Mouse (Mus musculus): ENCODE results near the gene Fam155a. TPM values are rescaled to one million over a fixed set of nuclear protein-coding genes. Genes with fewer than 3 reads are reported as not detected.

The Fam155a gene
- polyA plus RNA-seq, 2 experiments, result 0.04 to 0.10 TPM

DNA sequence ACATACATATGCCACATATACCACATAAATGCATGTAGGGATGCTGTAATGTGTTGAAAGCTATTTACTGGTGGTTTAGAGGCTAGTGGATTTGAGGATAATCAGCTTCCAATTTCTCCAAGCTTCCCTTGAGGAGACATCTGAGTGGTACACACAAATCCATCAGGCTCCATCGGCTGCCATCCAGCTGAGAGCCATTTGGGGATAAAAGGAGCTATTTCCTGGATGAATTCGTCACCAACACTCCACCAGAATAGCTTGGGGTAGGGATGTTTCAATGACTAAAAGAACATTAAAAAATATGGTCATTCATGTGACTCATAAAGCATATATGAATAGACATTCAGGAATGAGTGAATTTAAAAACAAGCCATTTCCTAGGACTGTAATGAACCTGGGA lies 478.4 kb downstream of the Fam155a start:
- no peaks in the 10 kb centered on the region for H3K9me3 ChIP-seq (ENCODE audit: control insufficient read depth, low read length)
- no peak overlapping the region for H3K4me2 ChIP-seq (ENCODE audit: low read depth)
- DNase-seq (ENCODE audit: low read depth in 3 of 3, low spot score in 3 of 3) (no peak), ATAC-seq (ENCODE audit: insufficient read depth) (no peak)
- no peak overlapping the region for H3K4me3 ChIP-seq (ENCODE audit: insufficient read depth in 1 of 2, low read depth in 2 of 2, low read length in 2 of 2)
- no peaks in the 10 kb centered on the region for H3K27me3 ChIP-seq (ENCODE audit: control insufficient read depth, insufficient read depth, low read length)
- no peak overlapping the region for H3K9ac ChIP-seq (replicated peaks)
- H3K36me3 ChIP-seq (replicated peaks; ENCODE audit: control insufficient read depth, insufficient read depth, low read depth), result no peaks in the 10 kb centered on the region
- H3K4me1 ChIP-seq (replicated peaks; ENCODE audit: control insufficient read depth in 2 of 2, insufficient read depth in 2 of 2, low read length in 1 of 2), result no peaks in the 10 kb centered on the region
- 55% methylated on average over 2 of the region's 2 CpGs for WGBS (ENCODE audit: insufficient replicate concordance)
- TF ChIP-seq EP300 (IDR thresholded peaks at IDR 0.05; ENCODE audit: low read depth) (no peak), CTCF (IDR thresholded peaks at IDR 0.05; ENCODE audit: low read depth) (no peak)
- H3K27ac ChIP-seq, result no peak overlapping the region

GRCm38 (mm10) chr8:9288015-9288729 lies 482.8 kb downstream of the Fam155a start:
- Histone ChIP-seq H3K4me2 (ENCODE audit: low read depth) (no peak overlapping the region), H3K9ac (replicated peaks) (no peak overlapping the region), H3K27me3 (ENCODE audit: control insufficient read depth, insufficient read depth, low read length) (no peaks in the 10 kb centered on the region), H3K4me3 (ENCODE audit: insufficient read depth in 1 of 2, low read depth in 2 of 2, low read length in 2 of 2) (no peak overlapping the region), H3K9me3 (ENCODE audit: control insufficient read depth, low read length) (no peaks in the 10 kb centered on the region), H3K36me3 (replicated peaks; ENCODE audit: control insufficient read depth, insufficient read depth, low read depth) (no peaks in the 10 kb centered on the region), H3K4me1 (replicated peaks; ENCODE audit: control insufficient read depth in 2 of 2, insufficient read depth in 2 of 2, low read length in 1 of 2) (no peaks in the 10 kb centered on the region; a peak in 1 of 4 replicates), H3K27ac (no peak overlapping the region)
- DNase-seq (ENCODE audit: low read depth in 3 of 3, low spot score in 3 of 3) (peak in 1 of 3 experiments; percentile 0), ATAC-seq (ENCODE audit: insufficient read depth) (no peak)
- no peak for TF ChIP-seq EP300 (IDR thresholded peaks at IDR 0.05; ENCODE audit: low read depth)
- TF ChIP-seq CTCF (IDR thresholded peaks at IDR 0.05; ENCODE audit: low read depth), result no peak
- 48% methylated on average over 8 of the region's 8 CpGs for WGBS (ENCODE audit: insufficient replicate concordance)

DNA sequence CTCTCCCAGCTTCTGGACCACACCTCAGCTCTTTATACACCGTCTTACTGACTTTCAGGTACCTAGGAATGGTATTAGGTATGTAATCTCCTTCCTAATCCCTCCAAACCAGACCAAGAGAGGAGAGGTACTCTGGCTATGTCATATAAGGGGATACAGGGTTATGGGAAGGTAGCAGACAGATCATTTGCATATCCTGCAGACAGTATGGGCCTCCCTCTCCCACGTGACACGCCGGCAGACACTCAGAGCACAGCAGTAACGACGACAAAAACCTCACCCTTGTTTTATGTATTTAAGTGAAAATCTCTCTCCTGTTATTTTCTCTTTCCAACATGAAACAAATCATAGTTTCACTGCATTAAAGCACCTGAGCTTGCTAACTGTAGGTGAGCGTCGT lies 496.8 kb downstream of the Fam155a start:
- H3K4me2 ChIP-seq (ENCODE audit: low read depth), result no peak overlapping the region
- no peak overlapping the region for H3K27ac ChIP-seq
- ATAC-seq (ENCODE audit: insufficient read depth) (no peak), DNase-seq (ENCODE audit: low read depth in 3 of 3, low spot score in 3 of 3) (no peak)
- H3K4me3 ChIP-seq (ENCODE audit: insufficient read depth in 1 of 2, low read depth in 2 of 2, low read length in 2 of 2), result no peak overlapping the region
- TF ChIP-seq EP300 (IDR thresholded peaks at IDR 0.05; ENCODE audit: low read depth), result no peak
- H3K36me3 ChIP-seq (replicated peaks; ENCODE audit: control insufficient read depth, insufficient read depth, low read depth), result no peaks in the 10 kb centered on the region
- no peaks in the 10 kb centered on the region for H3K9me3 ChIP-seq (ENCODE audit: control insufficient read depth, low read length)
- H3K9ac ChIP-seq (replicated peaks), result no peak overlapping the region
- WGBS (ENCODE audit: insufficient replicate concordance), result 62% methylated on average over 8 of the region's 8 CpGs
- no peaks in the 10 kb centered on the region for H3K4me1 ChIP-seq (replicated peaks; ENCODE audit: control insufficient read depth in 2 of 2, insufficient read depth in 2 of 2, low read length in 1 of 2)
- H3K27me3 ChIP-seq (ENCODE audit: control insufficient read depth, insufficient read depth, low read length), result no peaks in the 10 kb centered on the region

DNA sequence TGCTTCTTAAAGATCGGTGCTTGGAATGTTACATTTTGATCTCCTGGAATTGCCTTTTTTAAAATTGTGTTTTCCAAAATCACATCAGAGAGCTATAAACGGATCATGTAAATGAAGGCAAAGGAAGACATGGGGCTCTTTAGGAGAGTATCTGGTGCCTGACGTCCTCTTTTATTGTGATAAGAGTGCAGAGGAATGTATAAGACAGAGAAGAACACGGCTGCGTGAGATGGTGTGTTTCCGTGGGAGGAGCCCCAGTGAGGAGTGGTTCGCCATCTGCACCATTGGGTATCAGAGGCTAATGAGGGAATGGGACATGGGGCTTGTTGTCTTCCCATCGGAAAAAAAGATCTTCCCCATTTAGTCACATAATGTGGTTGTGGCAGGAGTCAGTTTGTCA lies 506.6 kb downstream of the Fam155a start:
- Histone ChIP-seq H3K4me1 (replicated peaks; ENCODE audit: control insufficient read depth in 2 of 2, insufficient read depth in 2 of 2, low read length in 1 of 2) (no peaks in the 10 kb centered on the region), H3K9me3 (ENCODE audit: control insufficient read depth, low read length) (no peaks in the 10 kb centered on the region), H3K27ac (no peak overlapping the region), H3K4me3 (ENCODE audit: insufficient read depth in 1 of 2, low read depth in 2 of 2, low read length in 2 of 2) (no peak overlapping the region), H3K36me3 (replicated peaks; ENCODE audit: control insufficient read depth, insufficient read depth, low read depth) (no peaks in the 10 kb centered on the region), H3K4me2 (ENCODE audit: low read depth) (no peak overlapping the region), H3K27me3 (ENCODE audit: control insufficient read depth, insufficient read depth, low read length) (no peaks in the 10 kb centered on the region), H3K9ac (replicated peaks) (no peak overlapping the region)
- DNase-seq (ENCODE audit: low read depth in 3 of 3, low spot score in 3 of 3) (no peak), ATAC-seq (ENCODE audit: insufficient read depth) (no peak)
- WGBS (ENCODE audit: insufficient replicate concordance), result 61% methylated on average over 8 of the region's 8 CpGs
- TF ChIP-seq CTCF (IDR thresholded peaks at IDR 0.05; ENCODE audit: low read depth), result no peak
- no peak for TF ChIP-seq EP300 (IDR thresholded peaks at IDR 0.05; ENCODE audit: low read depth)

DNA sequence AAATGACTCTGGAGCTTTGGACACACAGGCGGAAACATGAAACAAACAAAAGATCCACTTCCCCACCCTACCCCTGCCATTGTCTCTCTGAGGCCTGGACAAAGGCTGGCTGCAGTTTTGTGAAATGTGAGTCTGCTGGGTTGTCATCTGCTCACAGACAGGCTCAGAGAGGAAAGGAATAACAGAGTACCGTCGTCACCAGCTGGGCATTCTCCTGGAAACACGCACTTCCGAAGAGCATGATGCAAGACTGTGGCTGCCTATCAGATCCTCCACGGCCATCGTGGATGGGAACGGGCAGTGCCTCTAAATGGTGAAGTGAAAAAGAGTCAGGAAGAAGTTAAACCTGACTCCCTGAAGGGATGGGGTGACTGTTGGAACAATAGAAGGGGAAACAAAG lies 509.4 kb downstream of the Fam155a start:
- Histone ChIP-seq H3K36me3 (replicated peaks; ENCODE audit: control insufficient read depth, insufficient read depth, low read depth) (no peaks in the 10 kb centered on the region), H3K4me2 (ENCODE audit: low read depth) (no peak overlapping the region), H3K27ac (no peak overlapping the region), H3K9ac (replicated peaks) (no peak overlapping the region), H3K27me3 (ENCODE audit: control insufficient read depth, insufficient read depth, low read length) (no peaks in the 10 kb centered on the region), H3K4me3 (ENCODE audit: insufficient read depth in 1 of 2, low read depth in 2 of 2, low read length in 2 of 2) (no peak overlapping the region), H3K9me3 (ENCODE audit: control insufficient read depth, low read length) (no peaks in the 10 kb centered on the region), H3K4me1 (replicated peaks; ENCODE audit: control insufficient read depth in 2 of 2, insufficient read depth in 2 of 2, low read length in 1 of 2) (no peaks in the 10 kb centered on the region)
- ATAC-seq (ENCODE audit: insufficient read depth) (no peak), DNase-seq (ENCODE audit: low read depth in 3 of 3, low spot score in 3 of 3) (no peak)
- WGBS (ENCODE audit: insufficient replicate concordance), result 54% methylated on average over 8 of the region's 8 CpGs
- TF ChIP-seq CTCF (IDR thresholded peaks at IDR 0.05; ENCODE audit: low read depth), result no peak
- no peak for TF ChIP-seq EP300 (IDR thresholded peaks at IDR 0.05; ENCODE audit: low read depth)
